Comparison of ENCODE assay signal across 16 mouse cellular contexts in the genomic region with DNA sequence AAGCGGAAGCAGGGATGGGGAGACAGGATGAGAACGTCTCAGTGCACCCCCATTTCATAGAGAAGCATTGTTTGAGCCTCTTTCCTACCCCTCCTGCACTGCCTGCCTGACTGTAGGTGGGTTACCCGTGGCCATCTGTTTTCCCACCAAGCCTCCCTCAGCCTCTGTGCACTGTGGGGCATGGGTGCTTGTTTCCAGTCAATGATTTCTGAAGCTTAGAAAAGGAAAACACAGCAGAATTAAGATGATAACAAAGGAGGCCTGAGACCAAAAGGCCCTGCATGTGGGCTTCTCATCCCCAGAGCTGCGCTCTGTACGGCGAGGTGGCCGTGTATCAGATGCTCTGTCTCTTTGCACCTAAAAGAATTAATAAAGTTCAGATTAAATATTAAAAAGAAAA.
DNase-seq lines count a peak whose midpoint lies in the region; ATAC-seq and TF ChIP-seq lines count a peak whose summit lies in the region.
"Had no signal": no experiment of that assay in that cellular context is flagged by ENCODE, and none has a peak within 500 bp of the region (broad histone marks: within the 10 kb centered on the region; RNA-seq: fewer than 3 reads in every experiment).

No protein-coding gene starts in this region.

- peak overlapping the region; percentile 7; the same call in 1 of the 2 replicates for H3K9ac ChIP-seq in forebrain, embryonic 11.5 days (ENCODE audit: low read length)
- no peak overlapping the region for H3K9ac ChIP-seq in hindbrain, embryonic 13.5 days
- H3K9ac ChIP-seq in midbrain, embryonic 15.5 days: no peak overlapping the region
- H3K9ac ChIP-seq: kidney, embryonic 15.5 days; lung, embryonic 15.5 days had no signal

- H3K4me2 ChIP-seq in forebrain, embryonic 11.5 days (ENCODE audit: low read depth, low read length, severe bottlenecking): no peak overlapping the region
- H3K4me2 ChIP-seq in hindbrain, embryonic 13.5 days: no peak overlapping the region
- no peak overlapping the region for H3K4me2 ChIP-seq in midbrain, embryonic 15.5 days
- H3K4me2 ChIP-seq: heart, embryonic 11.5 days; kidney, embryonic 15.5 days; liver, embryonic 11.5 days; lung, embryonic 15.5 days had no signal

- H3K9me3 ChIP-seq in forebrain, embryonic 11.5 days (ENCODE audit: control insufficient read depth, low read length): no peaks in the 10 kb centered on the region
- no peaks in the 10 kb centered on the region for H3K9me3 ChIP-seq in hindbrain, embryonic 13.5 days
- H3K9me3 ChIP-seq in midbrain, embryonic 15.5 days: no peaks in the 10 kb centered on the region
- H3K9me3 ChIP-seq: kidney, embryonic 15.5 days; lung, embryonic 15.5 days had no signal

- 12% methylated on average over 7 of the region's 7 CpGs for WGBS in forebrain, embryonic 11.5 days
- 21% methylated on average over 7 of the region's 7 CpGs for WGBS in hindbrain, embryonic 13.5 days
- WGBS in midbrain, embryonic 15.5 days: 14% methylated on average over 7 of the region's 7 CpGs

- no peak for TF ChIP-seq POLR2A in brain, embryonic 14.5 days (IDR thresholded peaks at IDR 0.05; ENCODE audit: borderline replicate concordance, extremely low read depth, insufficient read depth, insufficient read length, poor library complexity, severe bottlenecking)

- DNase-seq in brain, embryonic 14.5 days (ENCODE audit: low read depth): peak; percentile 56
- DNase-seq in forebrain, embryonic 11.5 days (ENCODE audit: low spot score): no peak
- no peak for DNase-seq in right cerebral cortex, postnatal 25 days
- DNase-seq in gastrocnemius, postnatal 25 days: no peak
- no peak for DNase-seq in heart, postnatal 4 days
- DNase-seq: cerebellum, adult 11-12 months; gastrocnemius, postnatal 10 days; layer of hippocampus, adult 9-11 months had no signal

- H3K36me3 ChIP-seq in forebrain, embryonic 11.5 days (ENCODE audit: control insufficient read depth, insufficient read depth, low read length): no peaks in the 10 kb centered on the region
- no peaks in the 10 kb centered on the region for H3K36me3 ChIP-seq in hindbrain, embryonic 13.5 days
- no peaks in the 10 kb centered on the region for H3K36me3 ChIP-seq in midbrain, embryonic 15.5 days (replicated peaks)
- H3K36me3 ChIP-seq: kidney, embryonic 15.5 days; lung, embryonic 15.5 days had no signal

- H3K4me1 ChIP-seq in forebrain, embryonic 11.5 days (replicated peaks; ENCODE audit: control insufficient read depth, insufficient read depth, low read length): peaks cover 10% of the 10 kb centered on the region
- H3K4me1 ChIP-seq in hindbrain, embryonic 13.5 days (replicated peaks): peaks cover 49% of the 10 kb centered on the region
- peaks cover 43% of the 10 kb centered on the region for H3K4me1 ChIP-seq in midbrain, embryonic 15.5 days

- TF ChIP-seq CTCF in brain, embryonic 14.5 days (IDR thresholded peaks at IDR 0.05; ENCODE audit: borderline replicate concordance, extremely low read depth, insufficient read depth, insufficient read length): no peak

- H3K27ac ChIP-seq in forebrain, embryonic 11.5 days (ENCODE audit: low read depth, low read length): peak overlapping the region; percentile 84; the same call in 1 of the 2 replicates
- peak overlapping the region; percentile 71 for H3K27ac ChIP-seq in hindbrain, embryonic 13.5 days
- peak overlapping the region; percentile 34; the same call in 1 of the 2 replicates for H3K27ac ChIP-seq in midbrain, embryonic 15.5 days
- H3K27ac ChIP-seq: kidney, embryonic 15.5 days; lung, embryonic 15.5 days had no signal

- ATAC-seq in forebrain, embryonic 11.5 days (replicated peaks; ENCODE audit: low FRiP score): no peak
- no peak for ATAC-seq in hindbrain, embryonic 13.5 days (ENCODE audit: low FRiP score)
- no peak for ATAC-seq in midbrain, embryonic 15.5 days (replicated peaks)
- ATAC-seq: CD4-positive, CD25-positive, alpha-beta regulatory T cell, adult 4 months had no signal

- H3K27me3 ChIP-seq in forebrain, embryonic 11.5 days (ENCODE audit: control insufficient read depth, insufficient read depth, low read length): no peaks in the 10 kb centered on the region
- no peaks in the 10 kb centered on the region for H3K27me3 ChIP-seq in hindbrain, embryonic 13.5 days
- peaks cover 6% of the 10 kb centered on the region; the same call in 1 of the 2 replicates for H3K27me3 ChIP-seq in midbrain, embryonic 15.5 days (replicated peaks)
- H3K27me3 ChIP-seq: lung, embryonic 15.5 days had no signal

- no peak overlapping the region for H3K4me3 ChIP-seq in forebrain, embryonic 11.5 days (ENCODE audit: low read depth, low read length)
- H3K4me3 ChIP-seq in hindbrain, embryonic 13.5 days: no peak overlapping the region
- no peak overlapping the region for H3K4me3 ChIP-seq in midbrain, embryonic 15.5 days
- H3K4me3 ChIP-seq: erythroblast, embryonic 14.5 days; kidney, embryonic 15.5 days; lung, embryonic 15.5 days had no signal

Comparison
In these comparisons a context has a peak if more than half of its experiments do, and no peak if none do; other contexts are left out.
1. H3K27ac ChIP-seq: peak in every context shown above with its lines; median percentile 84 in forebrain, embryonic 11.5 days; 71 in hindbrain, embryonic 13.5 days; 34 in midbrain, embryonic 15.5 days.